9 mouse cellular contexts compared by ENCODE assay signal in genomic region chr17:13744824-13745223, GRCm38 (mm10). TPM values are rescaled to one million over a fixed set of nuclear protein-coding genes. Genes with fewer than 3 reads are reported as not detected.
DNase-seq lines count a peak whose midpoint lies in the region; ATAC-seq and TF ChIP-seq lines count a peak whose summit lies in the region.
"Had no signal": no experiment of that assay in that cellular context is flagged by ENCODE, and none has a peak within 500 bp of the region (broad histone marks: within the 10 kb centered on the region; RNA-seq: fewer than 3 reads in every experiment).

No protein-coding gene starts in this region.

- H3K4me1 ChIP-seq in liver, adult 2 months (ENCODE audit: control insufficient read depth, insufficient read depth, low read length) = peaks cover 3% of the 10 kb centered on the region; the same call in 1 of the 2 replicates
- H3K4me1 ChIP-seq in liver, embryonic 12.5 days = peaks cover 22% of the 10 kb centered on the region
- H3K4me1 ChIP-seq in cerebellum, adult 2 months (ENCODE audit: control insufficient read depth, insufficient read depth, low read length) = peaks cover 11% of the 10 kb centered on the region

- no peaks in the 10 kb centered on the region for H3K9me3 ChIP-seq in liver, embryonic 12.5 days (replicated peaks)
- H3K9me3 ChIP-seq: neural tube, embryonic 12.5 days had no signal

- no peak overlapping the region for H3K4me3 ChIP-seq in liver, adult 2 months (ENCODE audit: insufficient read depth, low read depth, low read length)
- no peak overlapping the region for H3K4me3 ChIP-seq in liver, embryonic 12.5 days
- no peak overlapping the region for H3K4me3 ChIP-seq in cerebellum, adult 2 months (replicated peaks; ENCODE audit: insufficient read depth, low read depth, low read length)
- H3K4me3 ChIP-seq: neural tube, embryonic 12.5 days had no signal

- no peak overlapping the region for H3K4me2 ChIP-seq in liver, embryonic 12.5 days
- H3K4me2 ChIP-seq: neural tube, embryonic 12.5 days had no signal

- H3K9ac ChIP-seq in liver, adult 2 months (ENCODE audit: low read depth, low read length) = no peak overlapping the region
- H3K9ac ChIP-seq in liver, embryonic 12.5 days = no peak overlapping the region
- H3K9ac ChIP-seq: neural tube, embryonic 12.5 days had no signal

- peak; percentile 31 for DNase-seq in liver, adult 2 months (ENCODE audit: extremely low read depth, low read depth, low spot score)
- DNase-seq in cerebellum, adult 2 months = peak; percentile 56 to 62
- peak; percentile 63 to 65 for DNase-seq in heart, postnatal 10 days
- peak; percentile 86 to 91 for DNase-seq in kidney, postnatal 4 days
- DNase-seq in layer of hippocampus, adult 9-10 months (ENCODE audit: low spot score) = no peak
- no peak for DNase-seq in neural tube, embryonic 10.5 days (ENCODE audit: extremely low spot score, low spot score)
- no peak for DNase-seq in yolk sac, embryonic 10.5 days (ENCODE audit: low spot score)

- no peaks in the 10 kb centered on the region for H3K79me2 ChIP-seq in liver, adult 2 months (ENCODE audit: control insufficient read depth, insufficient read depth, low read length)

- 48% methylated on average over 4 of the region's 4 CpGs for WGBS in liver, adult 2 months
- WGBS in liver, embryonic 12.5 days (ENCODE audit: insufficient replicate concordance) = 54% methylated on average over 4 of the region's 4 CpGs
- 27% methylated on average over 4 of the region's 4 CpGs for WGBS in cerebellum, adult 2 months

- no peak overlapping the region for H3K27ac ChIP-seq in liver, adult 2 months (replicated peaks; ENCODE audit: insufficient read depth, low read depth, low read length)
- H3K27ac ChIP-seq in liver, embryonic 12.5 days = no peak overlapping the region
- no peak overlapping the region for H3K27ac ChIP-seq in cerebellum, adult 2 months (ENCODE audit: insufficient read depth, low read length)
- H3K27ac ChIP-seq: neural tube, embryonic 12.5 days had no signal

- TF ChIP-seq CTCF in liver, adult 2 months (IDR thresholded peaks at IDR 0.05; ENCODE audit: low read depth, low read length) = no peak
- TF ChIP-seq CTCF in cerebellum, adult 2 months (IDR thresholded peaks at IDR 0.05; ENCODE audit: borderline replicate concordance, insufficient read depth, low read depth, low read length) = no peak

- no peaks in the 10 kb centered on the region for H3K27me3 ChIP-seq in liver, adult 2 months (ENCODE audit: control insufficient read depth, insufficient read depth, low read length)
- peaks cover 36% of the 10 kb centered on the region; the same call in 1 of the 2 replicates for H3K27me3 ChIP-seq in liver, embryonic 12.5 days (replicated peaks)
- H3K27me3 ChIP-seq in cerebellum, adult 2 months (ENCODE audit: control insufficient read depth, insufficient read depth, low read length) = no peaks in the 10 kb centered on the region
- H3K27me3 ChIP-seq: neural tube, embryonic 12.5 days had no signal

- no peak for ATAC-seq in liver, embryonic 12.5 days

- intact Hi-C loops in heart, postnatal 10 days (cut with DNase I) = loop anchor here (5.0 kb wide), 1 partner anchor 63 kb away; no protein-coding TSS in a partner anchor

- no peaks in the 10 kb centered on the region for H3K36me3 ChIP-seq in liver, adult 2 months (ENCODE audit: control insufficient read depth, insufficient read depth, low read length)
- no peaks in the 10 kb centered on the region for H3K36me3 ChIP-seq in liver, embryonic 12.5 days
- H3K36me3 ChIP-seq: neural tube, embryonic 12.5 days had no signal

- TF ChIP-seq POLR2A in liver, adult 2 months (IDR thresholded peaks at IDR 0.05; ENCODE audit: extremely low read depth, insufficient read depth, low read length) = no peak
- no peak for TF ChIP-seq POLR2A in cerebellum, adult 2 months (IDR thresholded peaks at IDR 0.05; ENCODE audit: borderline replicate concordance, insufficient read depth, low read length)

RNA-seq across cellular contexts. Expression of gene Afdn, which starts 15.5 kb away (rescaled TPM):
- total RNA-seq in liver, adult 2 months (2014; rRNA removed) = 40.9 and 41.3 TPM in 2 replicates
- polyA plus RNA-seq in liver, adult 2 months (2012; rRNA removed) = 13.4 and 15.9 TPM in 2 replicates
- 19.4 and 21.3 TPM in 2 replicates for polyA plus RNA-seq in liver, embryonic 12.5 days (2016; fragmentation: Nextera tagmentation; extraction: Ambion mirVana)
- 85.5 and 94.0 TPM in 2 replicates for polyA plus RNA-seq in cerebellum, adult 2 months (2012; rRNA removed)
- total RNA-seq in heart, postnatal 10 days (2021) = 100 to 1,000 TPM; 112 to 150 TPM

RNA-seq across cellular contexts. Expression of gene Tcte2, which starts 16.8 kb away (rescaled TPM):
- 1.5 and 1.7 TPM in 2 replicates for total RNA-seq in liver, adult 2 months (2014; rRNA removed)
- 0.94 and 1.1 TPM in 2 replicates for polyA plus RNA-seq in liver, adult 2 months (2012; rRNA removed)
- 0.33 and 0.49 TPM in 2 replicates for polyA plus RNA-seq in liver, embryonic 12.5 days (2016; fragmentation: Nextera tagmentation; extraction: Ambion mirVana)
- 12.1 and 13.8 TPM in 2 replicates for polyA plus RNA-seq in cerebellum, adult 2 months (2012; rRNA removed)
- total RNA-seq in heart, postnatal 10 days (2021) = 1 to 10 TPM; 4.0 to 4.2 TPM

Comparison
In these comparisons a context has a peak if more than half of its experiments do, and no peak if none do; other contexts are left out.
1. DNase-seq: peak in liver, adult 2 months (single experiment), cerebellum, adult 2 months (2 of 2), heart, postnatal 10 days (2 of 2) and kidney, postnatal 4 days (2 of 2); none in layer of hippocampus, adult 9-10 months (single experiment), neural tube, embryonic 10.5 days (single experiment) and yolk sac, embryonic 10.5 days (single experiment).